Mouse (Mus musculus) heart, adult 11 months (tissue): Measurements from ENCODE around the gene Gpatch8.
"Not testable (repeated sequence)": the region's sequence is repeated elsewhere in the genome, so short reads cannot be mapped to it uniquely, and the experiment has no call there.

Experiments used
- DNase-seq: peaks from one replicate; pipeline ENCODE4 v3.0.0; 2022

The Gpatch8 gene

GRCm38 (mm10) chr11:102568756-102569377, 12.7 kb upstream of the Gpatch8 start:
- DNase-seq = no peak

- no peak for DNase-seq
Observed at GRCm38 (mm10) chr11:102568191-102568590, 12.0 kb upstream of the Gpatch8 start.

GRCm38 (mm10) chr11:102567723-102568122, 11.5 kb upstream of the Gpatch8 start:
- no peak for DNase-seq

- no peak for DNase-seq
Observed at GRCm38 (mm10) chr11:102567157-102567556, 11.0 kb upstream of the Gpatch8 start.

GRCm38 (mm10) chr11:102566290-102566689, 10.1 kb upstream of the Gpatch8 start:
- no peak for DNase-seq

- DNase-seq = no peak
Observed at GRCm38 (mm10) chr11:102565741-102566140, 9.5 kb upstream of the Gpatch8 start.

- peak; percentile 71 for DNase-seq
Observed at GRCm38 (mm10) chr11:102564952-102565671, 8.9 kb upstream of the Gpatch8 start.

GRCm38 (mm10) chr11:102558704-102559103, 2.5 kb upstream of the Gpatch8 start:
- peak; percentile 60 for DNase-seq

- DNase-seq = no peak
Observed at GRCm38 (mm10) chr11:102557386-102557785, 1.2 kb upstream of the Gpatch8 start.

- DNase-seq = no peak
Observed at GRCm38 (mm10) chr11:102556716-102557074, 503 bp upstream of the Gpatch8 start.

GRCm38 (mm10) chr11:102555400-102556030, 677 bp downstream of the Gpatch8 start:
- no peak for DNase-seq

GRCm38 (mm10) chr11:102552051-102552450, 4.1 kb downstream of the Gpatch8 start:
- DNase-seq = peak; percentile 39

GRCm38 (mm10) chr11:102551176-102551575, 5.0 kb downstream of the Gpatch8 start:
- DNase-seq = peak; percentile 55

- DNase-seq = no peak
Observed at GRCm38 (mm10) chr11:102541471-102541870, 14.7 kb downstream of the Gpatch8 start.

GRCm38 (mm10) chr11:102540286-102540685, 15.9 kb downstream of the Gpatch8 start:
- DNase-seq = not testable (repeated sequence)

GRCm38 (mm10) chr11:102539690-102540089, 16.5 kb downstream of the Gpatch8 start:
- no peak for DNase-seq

GRCm38 (mm10) chr11:102536210-102536609, 20.0 kb downstream of the Gpatch8 start:
- no peak for DNase-seq

- DNase-seq = no peak
Observed at GRCm38 (mm10) chr11:102534078-102534477, 22.1 kb downstream of the Gpatch8 start.

GRCm38 (mm10) chr11:102531425-102531824, 24.8 kb downstream of the Gpatch8 start:
- DNase-seq = no peak

GRCm38 (mm10) chr11:102514793-102515424, 41.3 kb downstream of the Gpatch8 start:
- peak; percentile 76 for DNase-seq

GRCm38 (mm10) chr11:102510226-102510625, 46.0 kb downstream of the Gpatch8 start:
- DNase-seq = peak; percentile 91

- peak; percentile 44 for DNase-seq
Observed at GRCm38 (mm10) chr11:102496732-102497131, 59.5 kb downstream of the Gpatch8 start.

- DNase-seq = peak; percentile 55
Observed at GRCm38 (mm10) chr11:102496206-102496605, 60.0 kb downstream of the Gpatch8 start.

GRCm38 (mm10) chr11:102495742-102496141, 60.5 kb downstream of the Gpatch8 start:
- DNase-seq = peak; percentile 3
